Mouse (Mus musculus): ENCODE measurements at regions not wholly inside any gene's neighbourhood (a gene's known extent, or its start where the extent isn't known, plus 50 kb on each side); places are given as distances from the start of the nearest gene placed in this dataset.

GRCm38 (mm10) chr3:149720306-149720705, 730.0 kb upstream of the Adgrl2 start:
- Histone ChIP-seq H3K9me3 (ENCODE audit: control insufficient read depth, low read length) (no peaks in the 10 kb centered on the region), H3K4me3 (ENCODE audit: low read depth, low read length) (no peak overlapping the region), H3K27me3 (replicated peaks; ENCODE audit: control insufficient read depth, insufficient read depth, low read length) (no peaks in the 10 kb centered on the region), H3K27ac (ENCODE audit: low read depth, low read length) (no peak overlapping the region), H3K36me3 (ENCODE audit: control insufficient read depth, insufficient read depth, low read length) (no peaks in the 10 kb centered on the region), H3K4me2 (no peak overlapping the region), H3K9ac (ENCODE audit: low read depth, low read length) (no peak overlapping the region), H3K4me1 (replicated peaks; ENCODE audit: control insufficient read depth, insufficient read depth, low read length) (no peaks in the 10 kb centered on the region)
- 78% methylated on average over 6 of the region's 6 CpGs for WGBS
- no peak for DNase-seq (ENCODE audit: low spot score)
- ATAC-seq (replicated peaks; ENCODE audit: low FRiP score): no peak

- ATAC-seq (replicated peaks; ENCODE audit: low FRiP score) (no peak), DNase-seq (ENCODE audit: low spot score) (no peak)
- H3K27ac ChIP-seq (ENCODE audit: low read depth, low read length): no peak overlapping the region
- no peaks in the 10 kb centered on the region for H3K4me1 ChIP-seq (replicated peaks; ENCODE audit: control insufficient read depth, insufficient read depth, low read length)
- no peak overlapping the region for H3K9ac ChIP-seq (ENCODE audit: low read depth, low read length)
- no peak overlapping the region for H3K4me3 ChIP-seq (ENCODE audit: low read depth, low read length)
- H3K27me3 ChIP-seq (replicated peaks; ENCODE audit: control insufficient read depth, insufficient read depth, low read length): no peaks in the 10 kb centered on the region
- no peaks in the 10 kb centered on the region for H3K36me3 ChIP-seq (ENCODE audit: control insufficient read depth, insufficient read depth, low read length)
- H3K4me2 ChIP-seq: no peak overlapping the region
- WGBS: 91% methylated on average over 10 of the region's 10 CpGs
- H3K9me3 ChIP-seq (ENCODE audit: control insufficient read depth, low read length): no peaks in the 10 kb centered on the region
Observed at GRCm38 (mm10) chr3:149705724-149706123, 715.4 kb upstream of the Adgrl2 start.

GRCm38 (mm10) chr3:149705322-149705721, 715.0 kb upstream of the Adgrl2 start:
- no peak overlapping the region for H3K27ac ChIP-seq (ENCODE audit: low read depth, low read length)
- DNase-seq (ENCODE audit: low spot score) (no peak), ATAC-seq (replicated peaks; ENCODE audit: low FRiP score) (no peak)
- H3K27me3 ChIP-seq (replicated peaks; ENCODE audit: control insufficient read depth, insufficient read depth, low read length): no peaks in the 10 kb centered on the region
- 88% methylated on average over 12 of the region's 12 CpGs for WGBS
- H3K36me3 ChIP-seq (ENCODE audit: control insufficient read depth, insufficient read depth, low read length): no peaks in the 10 kb centered on the region
- no peaks in the 10 kb centered on the region for H3K9me3 ChIP-seq (ENCODE audit: control insufficient read depth, low read length)
- no peak overlapping the region for H3K9ac ChIP-seq (ENCODE audit: low read depth, low read length)
- no peak overlapping the region for H3K4me2 ChIP-seq
- no peak overlapping the region for H3K4me3 ChIP-seq (ENCODE audit: low read depth, low read length)
- no peaks in the 10 kb centered on the region for H3K4me1 ChIP-seq (replicated peaks; ENCODE audit: control insufficient read depth, insufficient read depth, low read length)

GRCm38 (mm10) chr3:149704478-149704877, 714.1 kb upstream of the Adgrl2 start:
- no peak overlapping the region for H3K4me2 ChIP-seq
- DNase-seq (ENCODE audit: low spot score) (no peak), ATAC-seq (replicated peaks; ENCODE audit: low FRiP score) (no peak)
- H3K27me3 ChIP-seq (replicated peaks; ENCODE audit: control insufficient read depth, insufficient read depth, low read length): no peaks in the 10 kb centered on the region
- H3K27ac ChIP-seq (ENCODE audit: low read depth, low read length): no peak overlapping the region
- H3K9me3 ChIP-seq (ENCODE audit: control insufficient read depth, low read length): no peaks in the 10 kb centered on the region
- no peak overlapping the region for H3K9ac ChIP-seq (ENCODE audit: low read depth, low read length)
- 81% methylated on average over 4 of the region's 4 CpGs for WGBS
- no peaks in the 10 kb centered on the region for H3K4me1 ChIP-seq (replicated peaks; ENCODE audit: control insufficient read depth, insufficient read depth, low read length)
- no peak overlapping the region for H3K4me3 ChIP-seq (ENCODE audit: low read depth, low read length)
- no peaks in the 10 kb centered on the region for H3K36me3 ChIP-seq (ENCODE audit: control insufficient read depth, insufficient read depth, low read length)

DNA sequence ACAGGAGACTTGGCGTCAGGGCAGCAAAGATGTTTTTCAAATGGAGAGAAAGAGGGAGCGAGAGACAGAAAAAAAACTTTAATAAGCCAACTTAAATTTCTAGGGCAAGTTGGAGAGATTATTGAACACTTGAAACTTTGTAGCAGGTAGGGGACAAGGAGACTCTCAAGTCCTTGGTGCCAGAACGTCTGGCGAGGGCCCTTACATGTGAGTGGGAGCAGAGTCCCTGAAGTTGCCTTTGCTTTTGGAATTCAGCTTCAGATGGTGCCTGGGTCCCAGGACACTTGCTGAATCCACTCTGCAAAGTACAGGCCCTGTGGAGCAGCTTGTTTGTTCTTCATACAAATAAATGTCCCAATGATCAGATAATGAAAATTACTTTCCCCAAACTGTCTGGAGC, 693.2 kb upstream of the Adgrl2 start:
- 87% methylated on average over 4 of the region's 4 CpGs for WGBS
- ATAC-seq (replicated peaks; ENCODE audit: low FRiP score) (no peak), DNase-seq (ENCODE audit: low spot score) (no peak)
- H3K4me2 ChIP-seq: no peak overlapping the region
- no peak overlapping the region for H3K9ac ChIP-seq (ENCODE audit: low read depth, low read length)
- no peaks in the 10 kb centered on the region for H3K9me3 ChIP-seq (ENCODE audit: control insufficient read depth, low read length)
- no peaks in the 10 kb centered on the region for H3K4me1 ChIP-seq (replicated peaks; ENCODE audit: control insufficient read depth, insufficient read depth, low read length)
- no peak overlapping the region for H3K27ac ChIP-seq (ENCODE audit: low read depth, low read length)
- H3K4me3 ChIP-seq (ENCODE audit: low read depth, low read length): no peak overlapping the region
- H3K36me3 ChIP-seq (ENCODE audit: control insufficient read depth, insufficient read depth, low read length): no peaks in the 10 kb centered on the region
- H3K27me3 ChIP-seq (replicated peaks; ENCODE audit: control insufficient read depth, insufficient read depth, low read length): no peaks in the 10 kb centered on the region

GRCm38 (mm10) chr3:149682246-149682645, 691.9 kb upstream of the Adgrl2 start:
- 82% methylated on average over 5 of the region's 5 CpGs for WGBS
- H3K4me3 ChIP-seq (ENCODE audit: low read depth, low read length): no peak overlapping the region

GRCm38 (mm10) chr3:149673926-149674325, 683.6 kb upstream of the Adgrl2 start:
- Histone ChIP-seq H3K4me1 (replicated peaks; ENCODE audit: control insufficient read depth, insufficient read depth, low read length) (no peaks in the 10 kb centered on the region), H3K27me3 (replicated peaks; ENCODE audit: control insufficient read depth, insufficient read depth, low read length) (no peaks in the 10 kb centered on the region), H3K9me3 (ENCODE audit: control insufficient read depth, low read length) (no peaks in the 10 kb centered on the region), H3K36me3 (ENCODE audit: control insufficient read depth, insufficient read depth, low read length) (no peaks in the 10 kb centered on the region), H3K4me2 (no peak overlapping the region), H3K27ac (ENCODE audit: low read depth, low read length) (no peak overlapping the region), H3K9ac (ENCODE audit: low read depth, low read length) (no peak overlapping the region), H3K4me3 (ENCODE audit: low read depth, low read length) (no peak overlapping the region)
- DNase-seq (ENCODE audit: low spot score): no peak
- ATAC-seq (replicated peaks; ENCODE audit: low FRiP score): no peak

More at GRCm38 (mm10) chr3:149682246-149682645, 691.9 kb upstream of the Adgrl2 start:
- ATAC-seq (replicated peaks; ENCODE audit: low FRiP score) (no peak), DNase-seq (ENCODE audit: low spot score) (no peak)
- Histone ChIP-seq H3K4me2 (no peak overlapping the region), H3K9me3 (ENCODE audit: control insufficient read depth, low read length) (no peaks in the 10 kb centered on the region), H3K36me3 (ENCODE audit: control insufficient read depth, insufficient read depth, low read length) (no peaks in the 10 kb centered on the region), H3K27me3 (replicated peaks; ENCODE audit: control insufficient read depth, insufficient read depth, low read length) (no peaks in the 10 kb centered on the region), H3K27ac (ENCODE audit: low read depth, low read length) (no peak overlapping the region), H3K9ac (ENCODE audit: low read depth, low read length) (no peak overlapping the region), H3K4me1 (replicated peaks; ENCODE audit: control insufficient read depth, insufficient read depth, low read length) (no peaks in the 10 kb centered on the region)

DNA sequence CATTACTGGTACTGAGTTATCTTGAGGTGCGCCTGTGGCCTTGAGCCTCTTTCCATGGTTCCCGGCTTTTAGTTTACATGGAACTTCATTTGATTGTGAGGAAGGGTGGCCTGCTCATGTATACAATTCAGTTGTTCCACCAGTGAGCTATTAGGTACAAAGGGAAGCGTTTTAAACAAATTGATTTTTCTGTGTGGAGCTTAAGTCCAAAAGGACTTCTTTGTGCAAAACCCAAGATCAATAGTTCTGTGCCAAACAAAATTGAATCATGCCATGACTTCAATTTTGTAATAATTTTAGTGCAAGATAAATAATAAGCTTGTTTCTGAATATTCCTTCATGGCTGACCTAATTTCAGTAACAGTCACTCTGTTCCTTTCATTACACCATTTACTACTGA, 674.3 kb upstream of the Adgrl2 start:
- H3K9me3 ChIP-seq (ENCODE audit: control insufficient read depth, low read length): no peaks in the 10 kb centered on the region

DNA sequence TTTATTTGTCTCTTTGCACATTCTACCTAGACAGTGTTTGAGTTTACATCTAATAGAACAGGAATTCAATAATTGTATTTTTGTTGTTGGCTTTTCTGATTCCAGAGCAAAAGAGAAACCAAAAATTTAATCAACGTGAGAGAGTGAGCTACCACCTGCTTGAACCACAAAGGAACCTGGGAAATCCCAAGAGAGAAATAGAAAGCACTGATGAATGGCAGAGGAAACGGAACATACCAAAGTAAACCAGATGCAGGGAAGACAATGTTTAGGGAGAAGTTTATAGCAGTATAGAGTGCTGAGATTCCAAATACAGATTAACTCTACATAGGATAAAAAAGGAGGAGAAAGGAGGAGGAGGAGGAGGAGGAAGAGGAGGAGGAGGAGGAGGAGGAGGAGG, 648.0 kb upstream of the Adgrl2 start:
- WGBS: 68% methylated on average over 2 of the region's 2 CpGs
- no peak overlapping the region for H3K4me2 ChIP-seq

More for the DNA sequence above, 674.3 kb upstream of the Adgrl2 start:
- Histone ChIP-seq H3K9ac (ENCODE audit: low read depth, low read length) (no peak overlapping the region), H3K27ac (ENCODE audit: low read depth, low read length) (no peak overlapping the region), H3K4me2 (no peak overlapping the region), H3K4me3 (ENCODE audit: low read depth, low read length) (no peak overlapping the region), H3K36me3 (ENCODE audit: control insufficient read depth, insufficient read depth, low read length) (no peaks in the 10 kb centered on the region), H3K27me3 (replicated peaks; ENCODE audit: control insufficient read depth, insufficient read depth, low read length) (no peaks in the 10 kb centered on the region), H3K4me1 (replicated peaks; ENCODE audit: control insufficient read depth, insufficient read depth, low read length) (no peaks in the 10 kb centered on the region)
- 82% methylated on average over 3 of the region's 3 CpGs for WGBS
- DNase-seq (ENCODE audit: low spot score): no peak
- no peak for ATAC-seq (replicated peaks; ENCODE audit: low FRiP score)

More for the DNA sequence above, 648.0 kb upstream of the Adgrl2 start:
- H3K9me3 ChIP-seq (ENCODE audit: control insufficient read depth, low read length): no peaks in the 10 kb centered on the region
- no peak overlapping the region for H3K27ac ChIP-seq (ENCODE audit: low read depth, low read length)
- no peak overlapping the region for H3K4me3 ChIP-seq (ENCODE audit: low read depth, low read length)
- DNase-seq (ENCODE audit: low spot score) (no peak), ATAC-seq (replicated peaks; ENCODE audit: low FRiP score) (no peak)
- no peaks in the 10 kb centered on the region for H3K4me1 ChIP-seq (replicated peaks; ENCODE audit: control insufficient read depth, insufficient read depth, low read length)
- no peaks in the 10 kb centered on the region for H3K36me3 ChIP-seq (ENCODE audit: control insufficient read depth, insufficient read depth, low read length)
- no peak overlapping the region for H3K9ac ChIP-seq (ENCODE audit: low read depth, low read length)
- H3K27me3 ChIP-seq (replicated peaks; ENCODE audit: control insufficient read depth, insufficient read depth, low read length): no peaks in the 10 kb centered on the region
